Mouse (Mus musculus) thymus, postnatal 36 days (tissue): ENCODE results near the gene Mdk.

Experiments used
- DNase-seq, 2 experiments: peaks; one replicate each; pipeline ENCODE4 v3.0.0; 2022; ENCODE audit warnings: mixed read lengths in 2 of 2

The Mdk gene

GRCm38 (mm10) chr2:91931328-91932159 lies 553 bp downstream of the Mdk start:
- peak in 1 of 2 experiments; percentile 32 for DNase-seq

- DNase-seq: no peak
These were observed 1.3 kb downstream of the Mdk start for GRCm38 (mm10) chr2:91930761-91931291.

DNA sequence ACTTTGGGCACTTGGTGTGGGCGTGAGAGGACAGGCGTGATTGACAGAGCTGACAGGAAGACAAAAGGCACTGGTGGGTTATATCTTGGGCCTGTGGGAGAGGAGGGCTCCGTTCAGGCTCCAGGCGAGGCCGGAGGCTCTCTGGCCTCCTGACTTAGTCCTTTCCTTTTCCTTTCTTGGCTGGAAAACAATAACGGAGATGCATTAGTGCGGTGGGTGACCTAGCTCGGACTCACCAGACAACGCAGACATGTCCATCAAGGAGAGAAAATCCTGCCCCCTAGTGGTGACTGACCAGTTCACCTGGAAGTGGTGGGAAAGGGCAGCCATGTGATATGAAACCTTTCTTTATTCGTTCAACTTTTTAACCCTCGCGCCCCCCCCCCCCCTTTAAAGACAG lies 2.2 kb downstream of the Mdk start:
- DNase-seq: peak in 1 of 2 experiments; percentile 26

GRCm38 (mm10) chr2:91929455-91929854 lies 2.6 kb downstream of the Mdk start:
- no peak for DNase-seq

GRCm38 (mm10) chr2:91928534-91929350 lies 3.4 kb downstream of the Mdk start:
- DNase-seq: peak in 1 of 2 experiments; percentile 2

DNA sequence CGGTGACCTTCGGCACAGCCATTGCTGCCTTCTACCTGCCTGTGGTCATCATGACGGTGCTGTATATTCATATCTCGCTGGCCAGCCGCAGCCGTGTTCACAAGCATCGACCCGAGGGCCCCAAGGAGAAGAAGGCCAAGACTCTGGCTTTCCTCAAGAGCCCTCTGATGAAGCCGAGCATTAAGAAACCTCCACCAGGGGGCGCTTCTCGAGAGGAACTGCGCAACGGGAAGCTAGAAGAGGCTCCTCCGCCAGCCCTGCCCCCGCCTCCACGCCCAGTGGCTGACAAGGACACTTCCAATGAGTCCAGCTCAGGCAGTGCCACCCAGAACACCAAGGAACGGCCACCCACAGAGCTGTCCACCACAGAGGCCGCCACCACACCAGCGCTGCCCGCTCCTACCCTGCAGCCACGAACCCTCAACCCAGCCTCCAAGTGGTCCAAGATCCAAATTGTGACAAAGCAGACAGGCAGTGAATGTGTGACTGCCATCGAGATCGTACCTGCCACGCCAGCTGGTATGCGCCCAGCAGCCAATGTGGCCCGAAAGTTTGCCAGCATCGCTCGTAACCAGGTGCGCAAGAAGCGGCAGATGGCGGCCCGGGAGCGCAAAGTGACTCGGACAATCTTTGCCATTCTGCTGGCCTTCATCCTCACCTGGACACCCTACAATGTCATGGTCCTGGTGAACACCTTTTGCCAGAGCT lies 4.1 kb downstream of the Mdk start:
- DNase-seq: peak; percentile 73 to 76

GRCm38 (mm10) chr2:91926949-91927348 lies 5.1 kb downstream of the Mdk start, which contains the start of gene Chrm4:
Gene Chrm4, plus strand, starts transcription at chr2:91927249.
- no peak for DNase-seq

DNA sequence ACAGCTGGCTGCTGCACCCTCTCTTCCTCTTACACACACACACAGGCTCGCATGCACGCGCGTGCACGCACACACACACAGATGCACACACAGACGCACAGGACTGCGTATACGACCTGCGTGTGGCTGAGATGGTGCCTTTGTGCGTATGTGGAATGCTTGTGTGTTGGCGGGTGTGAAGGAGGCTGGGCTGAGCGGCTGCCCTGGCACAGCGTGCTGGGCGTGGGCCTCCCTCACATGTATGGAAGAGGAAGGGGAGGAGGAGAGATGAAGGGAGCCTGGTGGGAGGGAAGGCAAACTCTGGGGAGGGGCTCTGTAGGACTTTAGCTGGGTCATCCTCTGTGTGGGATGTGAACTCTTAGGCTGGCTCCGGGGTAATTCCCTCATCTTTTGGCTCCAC lies 6.7 kb downstream of the Mdk start:
- DNase-seq: no peak

- no peak for DNase-seq
These were observed 7.4 kb downstream of the Mdk start for GRCm38 (mm10) chr2:91924726-91925125.

DNA sequence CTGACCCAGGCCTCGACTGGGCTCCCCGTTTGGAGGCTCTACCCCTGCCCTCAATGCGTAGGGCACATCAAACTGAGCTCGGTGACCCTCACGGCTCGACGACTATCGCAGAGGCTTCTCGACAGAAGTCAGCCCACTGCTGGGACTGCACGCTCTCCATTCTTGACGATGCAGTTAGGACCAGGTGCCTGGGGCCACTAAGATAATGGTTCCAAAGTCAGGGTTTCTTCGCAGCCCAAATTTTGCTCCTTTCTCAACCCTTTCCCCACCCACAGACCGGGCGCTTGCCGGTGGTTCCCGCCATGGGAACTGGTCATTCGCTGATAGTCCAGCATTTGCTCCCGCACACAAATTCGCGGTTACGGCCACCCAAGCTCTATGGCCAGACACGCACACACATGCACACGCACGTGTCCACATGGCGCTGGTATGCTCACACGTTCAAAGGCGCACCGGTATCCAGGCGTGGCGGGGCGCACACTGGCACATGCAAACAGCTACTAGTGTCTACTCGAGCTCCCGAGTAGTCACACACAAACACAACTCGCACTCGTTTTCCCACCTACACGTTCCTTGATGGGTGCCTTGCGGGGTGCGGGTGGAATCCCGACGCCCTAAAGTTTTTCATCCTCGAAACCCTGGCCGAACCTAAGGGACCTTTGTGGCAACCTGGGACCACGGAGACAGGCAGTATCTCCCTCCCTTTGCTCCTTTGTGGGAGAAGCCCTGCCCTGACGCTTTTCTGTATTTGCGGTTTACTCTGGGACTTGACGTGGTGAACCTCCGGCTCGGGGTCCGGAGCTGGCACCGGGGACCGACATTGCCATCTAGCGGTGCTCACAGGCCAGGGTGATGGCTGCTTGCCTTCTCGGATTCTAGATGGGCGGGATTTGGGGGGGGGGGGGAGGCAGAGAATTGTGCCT lies 8.4 kb downstream of the Mdk start:
- DNase-seq: peak; percentile 69 to 74

DNA sequence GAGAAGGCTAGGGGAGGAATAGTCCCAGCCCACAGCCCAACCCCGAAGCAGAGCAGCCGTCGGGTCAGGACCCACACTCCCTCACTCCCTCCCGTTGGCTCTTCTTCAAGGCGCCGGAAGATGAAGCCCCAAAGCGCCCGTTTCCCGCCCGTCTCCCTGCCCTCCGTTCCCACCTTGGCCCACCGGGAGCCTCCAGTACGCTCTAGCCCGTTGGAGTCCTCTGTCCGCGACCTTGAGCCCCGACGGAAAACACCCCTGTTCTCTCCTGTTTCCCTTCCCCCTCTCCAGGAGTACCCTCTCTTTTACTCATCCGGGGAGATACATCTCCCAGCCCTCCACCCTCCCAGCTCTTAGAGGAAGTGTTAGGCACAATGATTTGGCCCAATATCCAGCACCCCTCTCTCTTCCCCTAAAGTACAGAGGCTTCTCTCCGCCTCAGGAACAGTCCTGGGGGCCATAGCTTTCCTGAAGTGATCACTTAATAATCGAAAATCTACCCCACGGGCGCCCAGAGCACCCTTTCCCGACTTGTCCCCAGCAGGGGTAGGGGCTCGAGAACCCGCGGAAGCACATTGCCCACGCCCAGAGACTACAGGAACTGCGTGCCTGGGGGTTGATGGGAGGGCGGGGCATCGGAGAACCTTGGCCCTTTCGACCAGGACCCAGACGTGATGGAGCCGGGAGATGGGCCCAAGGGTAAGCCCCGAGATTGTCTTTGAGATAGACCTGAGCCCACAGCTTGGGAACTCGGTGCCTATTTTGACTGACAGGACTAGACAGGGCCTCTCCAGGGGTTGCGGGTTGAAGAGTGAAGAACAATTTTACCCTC lies 9.3 kb downstream of the Mdk start:
- peak; percentile 13 to 30 for DNase-seq

DNA sequence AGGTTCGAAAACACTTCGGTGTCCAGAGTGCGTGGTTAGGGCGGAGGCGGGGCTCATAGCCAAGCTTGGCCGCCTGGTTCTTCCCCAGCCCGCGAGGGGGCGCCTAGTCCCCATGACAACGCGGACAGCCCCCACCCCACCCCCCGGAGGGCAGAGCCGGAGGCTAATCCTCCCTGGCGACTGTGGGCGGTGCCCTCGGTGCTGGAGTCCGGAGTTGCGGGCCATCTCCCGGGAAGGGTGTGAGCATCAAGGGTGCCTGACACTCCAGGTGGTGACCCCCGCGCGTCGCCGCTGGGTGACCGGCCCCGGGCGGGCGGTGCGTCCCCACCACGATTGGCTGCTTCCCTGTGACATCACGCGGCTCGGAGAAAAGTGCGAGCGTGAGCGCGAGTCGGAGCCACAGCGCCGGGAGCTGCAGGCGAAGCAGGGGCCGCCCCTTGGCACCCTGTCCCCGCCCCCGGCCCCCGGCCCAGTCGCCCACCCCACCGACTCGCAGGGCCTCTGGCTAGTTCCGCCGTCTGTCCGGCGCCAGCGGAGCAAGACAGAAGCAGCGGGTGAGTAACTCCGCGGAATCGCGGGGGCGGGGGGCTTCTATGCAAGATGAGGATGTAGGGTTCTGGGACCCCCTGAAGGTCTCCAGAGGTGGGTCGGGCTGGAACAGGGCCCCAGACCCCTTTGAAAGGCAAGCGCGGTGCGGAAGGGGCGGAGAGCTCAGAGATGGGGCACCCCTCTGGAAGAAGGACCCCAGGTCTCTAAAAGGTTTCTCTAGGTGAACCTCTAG lies 10.1 kb downstream of the Mdk start:
- DNase-seq: peak; percentile 72 to 76

- DNase-seq: peak; percentile 56
These were observed 10.8 kb downstream of the Mdk start for GRCm38 (mm10) chr2:91921181-91921789.

- DNase-seq: no peak
These were observed 12.0 kb downstream of the Mdk start for GRCm38 (mm10) chr2:91920130-91920529.

DNA sequence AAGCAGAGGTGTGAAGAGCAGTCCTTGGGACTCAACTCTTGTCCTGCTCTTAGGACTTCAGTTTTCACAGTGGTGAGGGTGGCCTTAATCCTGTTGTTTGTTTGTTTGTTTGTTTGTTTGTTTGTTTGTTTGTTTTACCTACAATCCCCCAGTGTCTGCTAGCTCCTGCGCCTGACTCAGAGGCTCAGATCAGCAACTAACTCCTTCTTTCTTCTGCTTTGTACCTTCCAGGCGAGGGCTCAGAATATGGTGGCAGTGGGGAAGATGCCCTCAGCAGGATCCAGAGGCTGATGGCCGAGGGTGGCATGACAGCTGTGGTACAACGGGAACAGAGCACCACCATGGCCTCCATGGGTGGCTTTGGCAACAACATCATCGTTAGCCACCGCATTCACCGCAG lies 15.0 kb downstream of the Mdk start:
- DNase-seq: no peak

DNA sequence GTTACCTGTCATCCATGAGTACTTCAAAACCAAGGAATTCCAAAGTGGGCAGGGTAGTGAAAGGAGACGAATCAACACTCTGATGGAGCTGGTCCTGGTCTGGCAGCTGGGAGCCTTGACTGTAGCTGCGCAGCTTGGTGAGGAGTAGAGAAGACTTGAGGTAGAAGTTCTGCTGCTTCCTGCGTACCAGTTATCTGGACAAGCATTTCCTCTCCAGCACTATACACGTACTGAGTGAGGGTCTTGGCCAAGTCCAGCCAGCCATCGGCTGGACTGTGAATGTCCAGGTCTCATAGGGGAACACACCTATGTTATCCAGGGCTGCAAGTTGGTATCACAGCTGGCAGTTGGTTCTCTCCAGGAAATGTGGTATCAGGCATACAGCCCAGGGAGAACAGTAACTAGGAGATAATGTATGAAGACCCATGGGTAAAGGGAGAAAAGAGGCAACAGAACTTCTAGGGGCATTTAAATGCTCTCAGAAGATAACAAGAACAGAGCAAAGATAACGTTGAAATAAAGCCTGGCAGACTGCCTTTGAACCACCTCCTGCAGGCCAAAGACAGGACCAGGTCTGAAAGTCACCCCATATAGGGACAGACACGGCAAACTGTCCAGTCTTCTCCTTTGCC lies 15.6 kb downstream of the Mdk start:
- no peak for DNase-seq

DNA sequence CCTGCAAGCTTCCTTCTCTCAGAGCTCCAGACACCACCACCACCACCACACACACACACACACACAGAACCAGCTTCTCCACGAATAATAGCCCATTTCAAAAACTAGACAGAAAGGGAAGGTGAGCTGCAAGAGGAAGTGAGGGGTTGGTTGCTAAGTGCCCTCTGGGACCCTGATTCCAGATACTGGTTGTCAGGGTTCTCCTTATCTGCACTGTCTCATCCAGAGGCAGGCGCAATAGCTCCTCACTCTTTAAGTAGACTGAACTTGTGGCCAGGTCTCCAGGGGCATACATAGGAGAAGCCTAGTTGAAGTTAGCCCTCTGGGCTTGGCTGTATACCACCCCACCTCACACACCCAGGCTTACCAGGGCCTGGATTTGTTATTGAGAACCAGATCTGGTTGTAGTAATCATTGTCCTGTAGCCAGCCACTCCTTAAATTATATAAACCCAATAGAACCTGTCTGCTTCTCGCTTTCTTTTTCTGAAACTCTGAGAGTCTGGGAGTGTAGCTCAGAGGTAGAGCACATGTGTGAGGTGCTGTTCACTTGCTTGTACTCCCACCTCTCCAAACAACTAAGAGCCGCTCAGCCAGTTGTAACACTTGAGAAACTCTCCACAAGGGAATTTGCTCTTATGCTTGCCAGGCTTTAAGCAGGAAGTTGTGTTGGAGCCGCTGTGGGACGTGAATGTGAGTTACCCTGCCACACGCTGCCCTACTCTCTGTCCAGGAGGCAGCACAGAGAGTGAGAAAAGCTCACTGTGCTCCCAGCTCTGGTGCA lies 18.6 kb downstream of the Mdk start:
- no peak for DNase-seq

DNA sequence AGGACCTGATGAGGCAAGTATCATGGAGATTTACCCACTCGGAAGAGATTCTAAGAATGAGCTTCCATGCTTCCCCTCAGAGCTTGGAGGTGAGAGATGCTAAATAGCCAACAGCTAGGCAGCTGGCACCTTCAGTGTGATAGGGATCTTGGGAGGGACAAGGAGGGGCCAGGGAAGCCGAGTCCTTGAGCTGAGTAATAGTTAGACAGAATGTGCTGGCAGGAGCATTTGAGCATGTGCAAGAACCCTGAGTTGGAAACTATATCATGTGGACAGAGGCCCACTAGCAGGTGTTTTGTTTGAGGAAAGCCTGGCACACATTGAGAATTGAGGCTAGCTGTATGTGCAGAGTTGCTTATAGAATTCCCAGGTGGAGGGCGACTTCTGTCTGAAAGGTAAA lies 19.5 kb downstream of the Mdk start:
- no peak for DNase-seq
